Mouse (Mus musculus) monocyte, adult 5-6 weeks (primary cell): ENCODE measurements around the gene Tsc1. TPM values are rescaled to one million over a fixed set of nuclear protein-coding genes. Genes with fewer than 3 reads are reported as not detected.

Experiments used
- ATAC-seq: fragments of 153-309, 156-312 bp; replicated peaks from 2 replicates; pipeline ENCODE4 v1.8.0; 2017; ENCODE audit warnings: mild to moderate bottlenecking; ENCODE audit not compliant: low TSS enrichment, insufficient number of reproducible peaks, severe bottlenecking, poor library complexity, low FRiP score
- total RNA-seq: library from RNA; stranded (forward); fragments of 200-1000, 200-491, 200-594 nt; gene quantifications from 3 replicates; pipeline ENCODE4 v1.2.3, GENCODE M21; 2017

Tsc1 gene
- 14.2 to 29.8 TPM (median 24.7 TPM) in 3 replicates for total RNA-seq

- peak; percentile 98 for ATAC-seq
Observed at GRCm38 (mm10) chr2:28640461-28641424, at the start of gene Tsc1. Tsc1 (plus strand) TSS chr2:28641228.

GRCm38 (mm10) chr2:28591479-28591878 lies 49.5 kb upstream of the Tsc1 start:
- peak; percentile 95 for ATAC-seq

- peak; percentile 51; the same call in 1 of the 2 replicates for ATAC-seq
Observed at GRCm38 (mm10) chr2:28592809-28593208, 48.2 kb upstream of the Tsc1 start.

- ATAC-seq, result no peak
Observed at GRCm38 (mm10) chr2:28596021-28596420, 45.0 kb upstream of the Tsc1 start.

GRCm38 (mm10) chr2:28596998-28597397 lies 44.0 kb upstream of the Tsc1 start:
- no peak for ATAC-seq

DNA sequence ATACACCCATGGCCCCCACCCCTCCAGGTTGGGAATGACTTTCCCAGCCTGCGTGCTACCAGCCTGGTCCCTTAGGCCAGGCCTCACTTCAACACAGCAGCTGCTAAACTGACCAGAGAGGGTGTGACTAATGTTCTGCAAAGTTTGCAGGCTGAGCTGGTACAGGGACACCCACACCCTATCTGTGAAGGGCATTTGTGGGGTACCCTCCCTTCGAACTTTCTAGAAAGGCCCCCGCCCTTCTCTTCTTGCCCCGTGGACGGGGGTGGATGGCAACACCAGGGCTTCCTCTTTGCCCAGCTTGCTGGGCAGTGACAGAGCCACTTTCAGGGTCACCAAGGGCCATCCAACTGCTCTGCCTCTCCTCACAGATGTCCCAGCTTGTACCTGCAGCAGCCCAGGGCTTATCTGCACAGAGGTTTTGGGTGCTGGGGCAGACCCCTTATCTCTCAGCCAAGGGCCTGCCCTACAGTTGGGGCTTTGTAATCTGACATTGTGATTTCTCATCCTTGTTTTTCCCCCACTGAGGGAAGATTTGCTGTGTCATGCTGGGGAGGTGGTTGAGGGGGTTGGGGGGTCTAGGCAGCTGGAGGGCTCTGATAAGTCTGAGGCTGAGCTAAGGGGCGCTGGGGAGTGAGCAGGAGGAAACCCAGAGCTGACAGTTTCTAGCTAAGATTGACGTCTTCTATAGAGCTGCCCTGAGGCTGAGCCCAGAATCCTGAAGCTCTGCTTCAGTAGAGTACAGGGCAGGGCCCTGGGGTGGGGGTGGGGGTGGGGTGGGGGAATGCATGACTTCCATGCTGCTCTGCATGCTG lies 43.1 kb upstream of the Tsc1 start:
- ATAC-seq, result peak; percentile 44

- no peak for ATAC-seq
Observed at GRCm38 (mm10) chr2:28598692-28599568, 42.1 kb upstream of the Tsc1 start.

DNA sequence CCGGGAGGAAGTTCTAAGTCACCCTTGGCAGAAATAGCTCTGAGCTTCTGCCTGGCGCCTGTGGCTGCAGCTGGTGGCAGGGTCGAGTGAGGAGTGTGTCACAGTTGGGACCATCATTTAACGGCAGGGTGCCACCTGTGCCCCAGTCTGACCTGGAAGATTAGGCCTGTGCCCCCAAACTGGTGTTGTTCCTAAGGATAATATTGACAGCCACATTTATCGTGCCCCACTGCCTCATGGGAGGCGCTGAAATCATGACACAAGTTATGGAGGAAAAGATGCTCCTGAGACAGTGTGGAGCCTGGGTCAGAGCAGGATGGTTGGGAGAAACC lies 41.5 kb upstream of the Tsc1 start:
- ATAC-seq, result no peak

DNA sequence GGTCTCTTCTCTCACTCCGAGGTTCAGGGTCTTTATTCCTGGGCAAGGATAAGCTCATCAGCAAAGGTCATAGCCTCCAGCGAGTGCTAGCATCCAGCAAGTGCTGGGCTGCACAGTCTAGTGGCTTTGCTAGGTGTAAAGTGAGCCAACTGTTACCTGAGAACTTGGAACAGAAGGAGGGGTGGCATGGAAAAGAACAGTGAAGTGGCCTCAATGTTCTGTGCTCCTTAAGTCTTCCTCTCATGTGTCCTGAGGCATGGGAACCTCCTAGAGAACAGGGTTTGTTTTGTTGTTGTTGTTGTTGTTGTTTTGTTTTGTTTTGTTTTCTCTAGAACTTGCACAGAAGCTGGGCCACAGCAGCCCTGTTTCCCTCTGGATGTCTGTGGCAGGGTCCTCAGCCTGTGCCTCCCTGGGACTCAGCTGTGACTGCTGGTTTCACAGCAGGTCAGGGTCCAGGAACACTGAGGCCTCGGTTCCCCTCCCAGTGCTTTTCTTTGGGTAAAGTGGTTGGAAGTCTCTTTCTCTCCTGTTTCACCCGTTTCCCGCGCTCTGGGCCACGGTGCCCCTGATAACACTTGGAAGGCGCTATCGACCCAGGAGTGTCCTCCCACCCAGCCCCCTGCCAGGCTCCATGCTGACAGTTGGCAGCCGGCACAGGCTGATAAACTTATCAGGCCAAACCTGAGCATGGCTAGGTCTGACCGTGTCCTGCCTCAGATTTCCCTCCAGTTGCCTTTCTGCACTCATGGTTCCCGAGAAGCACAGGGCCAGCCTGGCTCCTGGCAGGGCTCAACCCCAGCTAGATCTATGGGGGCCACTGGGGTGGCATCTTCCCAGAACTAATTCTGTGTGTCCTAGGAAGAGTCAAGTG lies 39.1 kb upstream of the Tsc1 start:
- ATAC-seq, result no peak

DNA sequence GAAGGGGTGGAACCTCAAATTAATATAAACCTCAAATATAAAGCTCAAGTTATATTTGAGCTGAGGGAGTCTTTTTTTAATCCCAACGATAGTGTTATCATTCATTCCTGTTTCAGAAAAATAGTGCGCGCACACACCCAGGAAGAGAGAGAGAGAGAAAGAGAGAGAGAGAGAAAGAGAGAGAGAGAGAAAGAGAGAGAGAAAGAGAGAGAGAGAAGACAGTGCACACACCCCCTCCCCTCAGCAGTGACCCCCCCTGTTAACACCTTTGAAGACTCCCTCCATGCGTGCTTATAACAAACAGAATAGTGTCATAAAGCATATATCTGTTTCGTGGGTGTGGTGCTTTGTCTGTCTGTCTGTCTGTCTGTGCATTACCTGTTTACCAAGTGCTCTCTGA lies 37.5 kb upstream of the Tsc1 start:
- ATAC-seq, result no peak

DNA sequence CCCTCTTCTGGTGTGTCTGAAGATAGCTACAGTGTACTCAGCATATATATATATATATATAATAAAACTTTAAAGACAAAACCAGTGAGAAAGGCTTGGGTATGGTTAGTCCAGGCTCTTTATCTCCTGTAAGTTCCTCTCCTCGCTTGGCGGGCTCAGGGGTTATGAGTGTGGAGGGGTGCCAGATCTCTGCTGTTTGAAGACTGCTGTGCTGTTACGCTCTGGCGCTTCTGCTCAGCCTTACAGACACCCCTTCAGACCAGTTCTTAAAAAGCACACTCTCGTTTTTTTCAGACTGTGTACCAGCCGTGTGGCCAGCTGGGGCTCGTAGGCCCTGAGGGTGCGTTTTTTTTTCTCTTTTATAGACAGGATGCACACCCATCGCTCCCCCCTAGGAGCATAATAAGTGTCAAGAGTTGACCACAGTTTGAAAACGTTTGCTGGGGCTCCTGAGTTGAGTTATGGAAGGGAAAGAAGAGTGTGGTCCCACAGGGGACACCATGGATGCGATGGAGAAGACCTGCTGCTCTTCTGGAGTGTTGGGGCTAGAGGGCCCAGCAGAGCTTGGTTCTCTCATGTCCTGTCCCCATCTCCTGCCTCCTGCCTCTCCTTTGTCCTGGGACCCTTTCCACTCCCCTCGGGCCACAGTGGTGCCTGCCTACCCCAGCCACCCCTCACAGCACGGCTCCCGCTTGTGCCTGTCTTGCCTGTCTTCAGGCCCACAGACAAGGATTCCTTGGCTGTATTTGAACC lies 35.1 kb upstream of the Tsc1 start:
- no peak for ATAC-seq

GRCm38 (mm10) chr2:28606601-28607340 lies 34.3 kb upstream of the Tsc1 start:
- no peak for ATAC-seq

DNA sequence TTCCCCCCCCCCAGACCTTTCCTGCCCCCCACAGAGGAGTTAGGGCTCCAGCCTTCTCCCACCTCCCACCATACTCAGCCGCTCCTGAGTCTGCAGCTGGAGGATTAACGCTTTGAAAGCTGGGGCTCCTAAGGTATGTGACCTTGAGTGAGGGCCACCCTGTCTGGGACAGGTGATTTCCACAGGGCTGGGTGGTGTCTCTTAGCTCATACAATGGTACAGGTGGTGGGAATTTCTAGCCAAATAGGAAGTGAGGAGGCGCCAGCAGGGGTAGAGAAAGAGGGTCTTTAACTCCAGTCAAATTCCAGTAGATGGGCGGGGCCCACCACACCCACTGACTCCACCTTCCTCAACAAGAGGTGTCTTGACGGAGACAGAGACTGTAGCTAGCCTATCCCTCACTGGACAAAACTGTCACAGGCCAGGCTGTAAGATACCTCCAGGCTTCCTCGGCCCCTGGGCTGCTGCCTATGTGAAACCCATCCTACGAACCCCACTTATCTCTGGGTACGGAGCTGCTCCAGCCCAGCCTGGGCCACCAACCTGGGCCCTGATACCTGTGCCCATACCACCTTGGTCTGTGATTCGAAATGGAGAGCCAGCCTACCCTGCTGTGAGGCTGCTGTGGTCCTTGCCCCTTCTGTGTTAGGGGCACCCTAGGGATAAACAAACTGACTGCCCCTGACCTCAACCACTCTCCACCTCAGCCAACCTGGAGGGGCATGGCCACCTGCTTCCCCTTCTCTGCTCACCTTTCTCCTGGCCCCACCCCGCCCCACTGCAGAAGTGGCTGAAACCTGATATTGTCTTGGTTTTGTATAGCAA lies 33.5 kb upstream of the Tsc1 start:
- no peak for ATAC-seq

GRCm38 (mm10) chr2:28609851-28610250 lies 31.2 kb upstream of the Tsc1 start:
- no peak for ATAC-seq

DNA sequence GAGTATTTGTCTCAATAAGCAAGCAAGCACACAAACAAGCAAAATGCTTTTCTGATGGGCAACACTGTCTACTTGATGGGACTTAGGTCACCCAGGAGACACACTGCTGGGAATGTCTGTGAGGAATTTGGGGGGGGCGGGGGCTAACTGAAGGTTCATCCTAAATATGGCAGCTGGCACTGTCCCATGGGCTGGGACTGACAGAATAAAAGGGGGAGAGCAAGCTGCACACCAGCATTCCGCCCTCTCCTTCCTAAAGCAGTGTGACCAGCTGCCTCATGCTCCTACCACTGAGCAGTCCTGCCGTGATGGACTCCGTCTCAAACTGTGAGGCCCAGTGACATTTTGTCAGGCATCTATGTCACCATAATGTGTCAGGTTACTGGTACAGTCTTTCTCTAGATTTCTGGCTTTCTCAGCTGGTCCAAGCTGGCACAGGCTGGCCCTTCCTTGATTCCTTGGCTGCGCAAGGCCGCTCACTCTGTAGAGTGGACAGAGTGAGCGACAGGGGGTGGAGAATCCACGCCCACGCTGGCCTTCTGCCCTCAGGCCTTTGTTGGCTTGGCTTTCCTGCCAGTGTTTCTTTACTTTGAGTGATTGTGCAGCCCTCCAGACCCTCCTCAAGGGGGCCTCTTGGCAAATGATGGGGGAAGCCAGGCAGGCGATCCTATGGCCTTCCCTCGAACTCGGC lies 30.2 kb upstream of the Tsc1 start:
- ATAC-seq, result no peak
